Mouse (Mus musculus) C2C12 (cell line): Measurements from ENCODE around the gene Pds5b. TPM values are rescaled to one million over a fixed set of nuclear protein-coding genes. Genes with fewer than 3 reads are reported as not detected.
"Not testable (repeated sequence)": the region's sequence is repeated elsewhere in the genome, so short reads cannot be mapped to it uniquely, and the experiment has no call there.

ENCODE experiments used
- H3K27me3 ChIP-seq: one replicate; pipeline ENCODE4 v1.6.1; 2011; ENCODE audit not compliant: control insufficient read depth, insufficient read depth, insufficient read length
- H3K36me3 ChIP-seq: one replicate; pipeline ENCODE4 v1.6.1; 2011; ENCODE audit not compliant: control insufficient read depth, insufficient read depth
- H3K4me3 ChIP-seq: one replicate; pipeline ENCODE4 v1.5.1; 2011; ENCODE audit warnings: mild to moderate bottlenecking, control low read depth; ENCODE audit not compliant: poor library complexity, insufficient read depth, severe bottlenecking
- H3K79me2 ChIP-seq: one replicate; pipeline ENCODE4 v1.6.1; 2011; ENCODE audit not compliant: control insufficient read depth, insufficient read depth
- H3K79me3 ChIP-seq: one replicate; pipeline ENCODE4 v1.6.1; 2011; ENCODE audit warnings: low read depth, control low read depth
- H3ac ChIP-seq: one replicate; pipeline ENCODE3; 2011; ENCODE audit warnings: low read depth; ENCODE audit not compliant: control insufficient read depth, insufficient read length
- CEBPB ChIP-seq: IDR thresholded peaks from one replicate; pipeline ENCODE4 v1.6.1; 2011; ENCODE audit warnings: low read depth, mild to moderate bottlenecking, control low read depth, moderate library complexity
- CTCF ChIP-seq: IDR thresholded peaks from one replicate; pipeline ENCODE4 v1.5.1; 2011; ENCODE audit not compliant: control insufficient read depth, insufficient read depth, insufficient read length
- FOSL1 ChIP-seq: IDR thresholded peaks from one replicate; pipeline ENCODE4 v1.8.0; 2011; ENCODE audit warnings: mild to moderate bottlenecking, low read length; ENCODE audit not compliant: poor library complexity, insufficient read depth, severe bottlenecking
- MAX ChIP-seq: IDR thresholded peaks from one replicate; pipeline ENCODE4 v1.6.1; 2011; ENCODE audit warnings: mild to moderate bottlenecking, control low read depth
- MYOD1 ChIP-seq: IDR thresholded peaks from one replicate; pipeline ENCODE4 v1.6.1; 2011; ENCODE audit warnings: low read depth; ENCODE audit not compliant: control insufficient read depth, insufficient read length
- MYOG ChIP-seq: IDR thresholded peaks from one replicate; pipeline ENCODE4 v1.6.1; 2011; ENCODE audit not compliant: control insufficient read depth, insufficient read length; ENCODE audit errors: extremely low read depth
- USF1 ChIP-seq: IDR thresholded peaks from one replicate; pipeline ENCODE4 v1.6.1; 2011; ENCODE audit warnings: low read depth, mild to moderate bottlenecking, control low read depth, moderate library complexity
- polyA plus RNA-seq: library from polyadenylated mRNA; unstranded; fragments of >200 nt; fragmentation: generic; extraction: Trizol; gene quantifications from one replicate; pipeline ENCODE4 v1.2.1, GENCODE M21; 2012; ENCODE audit warnings: missing spikeins

Gene Pds5b
- polyA plus RNA-seq, 1 experiment: 7.9 TPM

DNA sequence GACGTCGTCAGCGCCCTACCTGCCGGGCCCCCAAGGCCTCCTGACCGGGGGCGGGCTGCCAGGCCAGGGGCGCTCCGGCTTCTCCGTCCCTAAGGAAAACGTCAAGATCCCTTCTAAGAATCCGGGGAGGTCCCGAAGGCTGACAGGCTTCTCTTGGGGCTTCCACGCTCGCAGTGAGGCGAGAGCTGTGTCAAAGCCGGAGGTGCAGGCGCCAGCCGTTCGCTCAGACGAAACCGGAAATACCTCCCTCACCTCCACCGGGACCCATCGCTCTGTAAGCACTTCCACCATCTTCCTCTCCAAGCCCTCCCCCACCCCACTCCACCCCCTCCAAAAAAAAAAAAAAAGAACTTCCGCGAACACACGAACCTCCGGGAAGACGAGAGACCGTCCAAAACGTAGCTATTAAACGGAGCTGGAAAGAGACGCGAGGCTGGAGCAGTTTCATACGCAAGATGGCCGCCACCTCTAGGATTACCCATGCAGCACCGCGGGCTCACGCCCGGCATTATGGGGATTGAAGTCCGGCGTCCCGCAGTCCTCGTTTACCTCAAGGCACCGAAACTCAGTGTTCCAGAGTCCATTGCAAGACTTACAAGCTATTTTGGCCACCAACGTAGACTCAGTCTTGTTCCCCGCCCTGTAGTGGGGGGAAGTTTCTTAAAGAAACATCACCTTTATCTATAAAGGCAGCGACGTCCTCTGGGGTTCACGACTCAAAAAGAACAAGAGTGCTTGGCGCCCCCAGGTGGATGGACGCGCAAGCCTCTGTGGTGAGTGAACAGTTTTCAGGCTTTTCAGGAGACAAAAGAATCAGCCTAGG lies 8.2 kb upstream of the Pds5b start:
- Histone ChIP-seq H3K27me3 (no peaks in the 10 kb centered on the region), H3K79me2 (peaks cover 50% of the 10 kb centered on the region), H3K79me3 (peaks cover 46% of the 10 kb centered on the region), H3ac (peak overlapping the region; percentile 96), H3K4me3 (peak overlapping the region; percentile 96), H3K36me3 (peaks cover 19% of the 10 kb centered on the region)
- TF ChIP-seq CTCF (peak; percentile 49), FOSL1 (no peak), MYOD1 (no peak), CEBPB (no peak)

DNA sequence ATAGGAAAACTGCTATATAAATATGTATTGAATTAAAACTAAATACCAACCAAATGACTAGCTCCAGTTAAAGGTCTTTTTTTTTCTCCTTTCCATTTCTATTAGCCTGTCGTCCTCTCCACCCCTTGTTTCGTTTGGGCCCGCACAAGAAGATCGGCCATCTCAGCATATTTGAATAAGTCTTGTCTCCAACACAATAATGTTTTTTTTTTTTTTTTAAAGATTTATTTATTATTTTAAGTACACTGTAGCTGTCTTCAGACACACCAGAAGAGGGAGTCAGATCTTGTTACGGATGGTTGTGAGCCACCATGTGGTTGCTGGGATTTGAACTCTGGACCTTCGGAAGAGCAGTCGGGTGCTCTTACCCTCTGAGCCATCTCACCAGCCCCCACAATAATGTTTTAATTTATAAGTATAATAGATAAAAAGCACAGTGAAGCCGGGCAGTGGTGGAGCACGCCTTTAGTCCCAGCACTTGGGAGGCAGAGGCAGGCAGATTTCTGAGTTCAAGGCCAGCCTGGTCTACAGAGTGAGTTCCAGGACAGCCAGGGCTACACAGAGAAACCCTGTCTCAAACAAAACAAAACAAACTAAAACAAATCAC lies 7.3 kb upstream of the Pds5b start, which contains the start of gene N4bp2l2:
TSS of gene N4bp2l2 (minus strand) at position 51 of the 607 bp plus-strand sequence.
- H3K27me3 ChIP-seq: not testable (repeated sequence)
- H3K79me3 ChIP-seq: peaks cover 37% of the 10 kb centered on the region
- peak within 1 kb of the TSS; percentile 96 for H3ac ChIP-seq
- peaks cover 41% of the 10 kb centered on the region for H3K79me2 ChIP-seq
- H3K36me3 ChIP-seq: peaks cover 13% of the 10 kb centered on the region
- peak within 1 kb of the TSS; percentile 96 for H3K4me3 ChIP-seq

DNA sequence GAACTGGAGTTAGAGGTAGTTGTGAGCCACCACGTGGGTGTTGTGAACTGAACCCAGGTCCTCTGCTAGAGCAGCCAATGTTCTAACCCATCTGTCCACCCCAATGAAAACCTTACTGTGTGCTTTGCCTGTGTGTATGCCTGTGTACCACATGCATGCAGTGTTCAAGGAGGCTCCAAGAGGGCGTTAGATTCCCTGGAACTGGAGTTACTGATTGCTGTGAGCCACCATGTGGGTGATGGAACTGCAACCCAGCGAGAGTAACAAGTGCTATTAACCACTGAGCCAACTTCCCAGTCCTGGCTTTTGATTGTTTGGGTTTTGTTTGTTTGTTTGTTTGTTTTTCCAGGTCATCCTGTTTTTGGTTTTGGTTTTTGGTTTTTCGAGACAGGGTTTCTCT lies 4.8 kb upstream of the Pds5b start:
- no peaks in the 10 kb centered on the region for H3K36me3 ChIP-seq
- no peaks in the 10 kb centered on the region for H3K27me3 ChIP-seq

DNA sequence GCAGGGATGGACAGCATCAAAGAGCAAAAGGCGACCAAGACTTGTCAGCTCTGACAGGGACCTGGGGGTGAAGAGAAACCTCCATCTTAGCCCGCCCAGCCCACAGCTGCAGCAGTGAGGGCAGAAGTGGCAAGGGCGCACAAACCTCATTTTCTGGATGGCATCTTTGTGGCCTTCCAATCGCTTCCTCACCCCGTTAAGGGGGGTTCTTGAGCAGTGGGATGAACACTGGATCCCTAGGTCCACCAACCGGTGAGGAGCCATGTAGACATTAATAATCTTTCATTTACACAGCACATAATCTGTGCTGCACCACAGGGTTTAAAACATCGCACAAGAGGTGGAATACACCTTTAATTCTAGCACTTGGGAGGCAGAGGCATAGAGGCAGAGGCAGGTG lies 1.2 kb upstream of the Pds5b start:
- H3K4me3 ChIP-seq: no peak overlapping the region
- H3ac ChIP-seq: no peak overlapping the region
- TF ChIP-seq CTCF: no peak
- TF ChIP-seq MAX: no peak
- TF ChIP-seq FOSL1: no peak
- no peak for TF ChIP-seq CEBPB
- no peak for TF ChIP-seq MYOG
- TF ChIP-seq MYOD1: no peak
- no peak for TF ChIP-seq USF1
- peaks cover 36% of the 10 kb centered on the region for H3K79me2 ChIP-seq
- H3K36me3 ChIP-seq: no peaks in the 10 kb centered on the region
- H3K79me3 ChIP-seq: peaks cover 33% of the 10 kb centered on the region
- H3K27me3 ChIP-seq: no peaks in the 10 kb centered on the region

More for the DNA sequence above, 4.8 kb upstream of the Pds5b start:
- Histone ChIP-seq H3ac (no peak overlapping the region), H3K4me3 (no peak overlapping the region), H3K79me2 (peaks cover 16% of the 10 kb centered on the region), H3K79me3 (peaks cover 15% of the 10 kb centered on the region)
- TF ChIP-seq FOSL1: no peak
- no peak for TF ChIP-seq CEBPB
- TF ChIP-seq CTCF: no peak
- TF ChIP-seq MYOG: no peak
- no peak for TF ChIP-seq MYOD1
- no peak for TF ChIP-seq USF1
- no peak for TF ChIP-seq MAX

DNA sequence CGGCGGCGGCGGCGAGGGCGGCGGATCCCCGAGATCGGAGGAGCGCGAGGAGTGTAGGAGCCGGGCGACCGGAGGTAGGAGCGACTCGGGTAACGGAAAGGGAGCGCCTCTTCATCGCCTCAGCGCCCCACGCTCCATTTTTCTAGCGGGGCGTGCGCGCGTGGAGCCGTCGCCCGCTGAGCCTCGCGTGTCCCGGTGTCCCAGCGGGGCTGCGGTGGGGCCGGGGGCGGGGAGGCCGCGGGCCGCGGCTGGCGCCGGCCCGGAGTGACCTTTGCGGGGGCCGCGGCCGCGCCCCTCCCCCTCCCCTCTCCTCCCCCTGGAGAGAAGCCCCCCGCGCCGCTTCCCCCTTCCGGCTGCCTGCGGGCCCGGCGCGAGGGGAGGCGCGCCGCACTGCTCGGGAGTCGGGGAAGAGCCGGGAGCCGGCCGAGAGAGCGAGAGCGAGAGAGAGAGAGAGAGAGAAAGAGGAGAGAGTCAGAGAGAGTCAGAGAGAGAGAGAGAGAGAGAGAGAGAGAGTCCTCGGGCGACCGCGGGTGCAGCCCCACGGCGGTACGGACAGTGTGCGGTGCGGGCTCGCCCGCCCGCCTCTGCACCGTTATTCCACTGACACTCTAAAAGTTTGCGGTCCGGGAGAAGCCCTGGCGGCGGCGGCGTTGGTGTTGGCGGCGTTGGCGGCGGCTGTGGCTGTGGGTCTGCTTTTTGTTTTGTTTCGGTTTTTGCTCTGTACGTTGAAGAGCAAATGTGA lies 512 bp downstream of the Pds5b start:
- H3K27me3 ChIP-seq: no peaks in the 10 kb centered on the region
- no peaks in the 10 kb centered on the region for H3K36me3 ChIP-seq
- peaks cover 48% of the 10 kb centered on the region for H3K79me3 ChIP-seq
- peak overlapping the region; percentile 95 for H3ac ChIP-seq
- peaks cover 53% of the 10 kb centered on the region for H3K79me2 ChIP-seq
- TF ChIP-seq MYOG: no peak
- peak overlapping the region; percentile 92 for H3K4me3 ChIP-seq

DNA sequence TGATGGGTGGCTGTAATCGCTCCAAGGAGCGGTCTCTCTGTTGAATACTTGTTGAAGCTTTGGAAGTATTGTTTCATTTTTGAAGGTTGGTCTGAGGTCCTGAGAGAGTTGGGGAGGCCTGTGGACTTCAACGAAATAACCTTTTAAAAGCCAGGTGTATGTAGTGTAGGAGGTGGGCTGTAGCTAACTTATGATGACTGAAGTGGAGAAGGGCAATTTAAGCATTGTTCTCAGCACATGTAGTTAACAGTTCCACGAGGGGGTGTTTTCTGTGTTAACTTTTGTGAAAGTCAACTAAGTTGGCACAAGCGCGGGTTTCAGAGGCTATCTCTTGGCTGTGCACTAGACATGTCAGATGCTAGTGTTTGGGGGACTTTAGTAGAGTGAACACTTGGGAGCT lies 1.3 kb downstream of the Pds5b start:
- H3K27me3 ChIP-seq: no peaks in the 10 kb centered on the region
- H3K79me2 ChIP-seq: peaks cover 61% of the 10 kb centered on the region
- H3K4me3 ChIP-seq: peak overlapping the region; percentile 92
- peaks cover 56% of the 10 kb centered on the region for H3K79me3 ChIP-seq
- H3ac ChIP-seq: peak overlapping the region; percentile 1
- no peaks in the 10 kb centered on the region for H3K36me3 ChIP-seq
- no peak for TF ChIP-seq MAX

DNA sequence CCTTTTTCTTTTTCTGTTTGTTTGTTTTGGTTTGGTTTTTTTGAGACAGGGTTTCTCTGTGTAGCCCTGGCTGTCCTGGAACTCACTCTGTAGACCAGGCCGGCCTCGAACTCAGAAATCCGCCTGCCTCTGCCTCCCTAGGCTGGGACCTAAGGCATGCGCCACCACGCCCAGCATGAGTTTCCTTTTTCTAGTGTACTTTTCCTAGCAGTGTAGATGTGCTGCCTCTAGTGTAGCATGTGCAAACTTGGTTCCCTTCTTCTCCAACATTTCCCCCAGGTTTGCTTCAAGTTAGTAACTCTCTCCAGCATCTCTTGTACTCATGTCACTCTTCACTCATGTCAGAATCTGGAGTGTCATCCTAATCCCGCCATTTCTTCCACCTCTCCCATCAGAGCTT lies 9.3 kb downstream of the Pds5b start:
- Histone ChIP-seq H3K79me3 (peaks cover 86% of the 10 kb centered on the region), H3K79me2 (peaks cover 98% of the 10 kb centered on the region)
- H3K36me3 ChIP-seq, H3K4me3 ChIP-seq, H3K27me3 ChIP-seq, H3ac ChIP-seq: not testable (repeated sequence)
